Mouse (Mus musculus): ENCODE results near the gene Plscr4.

GRCm38 (mm10) chr9:92504889-92505288 is 47.7 kb downstream of the Plscr4 start:
- TF ChIP-seq POLR2A (IDR thresholded peaks at IDR 0.05; ENCODE audit: extremely low read depth, insufficient read depth, low read length) = no peak
- no peak for TF ChIP-seq CTCF (IDR thresholded peaks at IDR 0.05; ENCODE audit: low read depth, low read length)

All from liver, adult 2 months (tissue).